Mouse (Mus musculus): ENCODE data around the gene Fgfr3.

GRCm38 (mm10) chr5:33692393-33692792 is 29.1 kb upstream of the Fgfr3 start:
- no peak for TF ChIP-seq POLR2AphosphoS2 (IDR thresholded peaks at IDR 0.05; ENCODE audit: insufficient read length, low read depth)
- TF ChIP-seq MAX (IDR thresholded peaks at IDR 0.05; ENCODE audit: low read depth): no peak
- TF ChIP-seq MYOG (IDR thresholded peaks at IDR 0.05; ENCODE audit: control insufficient read depth in 1 of 3, insufficient read depth in 1 of 3, insufficient read length in 2 of 3, low read depth in 2 of 3): no peak
- TF ChIP-seq POLR2A (IDR thresholded peaks at IDR 0.05; ENCODE audit: insufficient read length, low read depth): no peak
- TF ChIP-seq MYOD1 (IDR thresholded peaks at IDR 0.05; ENCODE audit: control insufficient read depth in 1 of 3, insufficient read length in 2 of 3, low read depth in 2 of 3): no peak
- no peak for TF ChIP-seq USF1 (IDR thresholded peaks at IDR 0.05; ENCODE audit: low read depth)

Data from myocyte (in vitro differentiated cells).